Mouse (Mus musculus) heart, postnatal 0 days (tissue): Measurements from ENCODE around the gene Trim66. TPM values are rescaled to one million over a fixed set of nuclear protein-coding genes. Genes with fewer than 3 reads are reported as not detected.

Experiments
- ATAC-seq: fragments of 200-750 bp; cut with Nextera tagmentation; 2 replicates; pipeline ENCODE4 v1.8.0; 2017; ENCODE audit warnings: low read depth, moderate number of reproducible peaks, moderate library complexity; ENCODE audit not compliant: insufficient read depth
- DNase-seq: peaks from one replicate; pipeline ENCODE4 v3.0.0-alpha.2; 2016; ENCODE audit warnings: low spot score
- H3K27ac ChIP-seq: fragments of 300-500 bp; sonication (generic); 2 replicates; pipeline ENCODE4 v1.5.1; 2014; ENCODE audit warnings: low read depth, mild to moderate bottlenecking
- H3K27me3 ChIP-seq: fragments of 300-500 bp; sonication (generic); 2 replicates; pipeline ENCODE4 v1.6.1; 2014; ENCODE audit warnings: low read length, mixed read lengths; ENCODE audit not compliant: control insufficient read depth, insufficient read depth
- H3K36me3 ChIP-seq: fragments of 300-500 bp; sonication (generic); replicated peaks from 2 replicates; pipeline ENCODE4 v1.6.1; 2014; ENCODE audit warnings: low read length, mixed read lengths; ENCODE audit not compliant: control insufficient read depth, insufficient read depth
- H3K4me1 ChIP-seq: fragments of 300-500 bp; sonication (generic); 2 replicates; pipeline ENCODE4 v1.6.1; 2014; ENCODE audit warnings: antibody characterized with exemption; ENCODE audit not compliant: control insufficient read depth, insufficient read depth
- H3K4me2 ChIP-seq: fragments of 300-500 bp; sonication (generic); 2 replicates; pipeline ENCODE4 v1.6.1; 2014; ENCODE audit warnings: low read depth, mild to moderate bottlenecking, low read length, moderate library complexity
- H3K4me3 ChIP-seq: fragments of 300-500 bp; sonication (generic); 2 replicates; pipeline ENCODE4 v1.5.1; 2014; ENCODE audit warnings: low read depth, low read length
- H3K9ac ChIP-seq: fragments of 300-500 bp; sonication (generic); replicated peaks from 2 replicates; pipeline ENCODE4 v1.6.1; 2014; ENCODE audit warnings: low read depth, low read length, mixed read lengths
- H3K9me3 ChIP-seq: fragments of 300-500 bp; sonication (generic); replicated peaks from 2 replicates; pipeline ENCODE4 v1.6.1; 2016; ENCODE audit warnings: low read length; ENCODE audit not compliant: control insufficient read depth
- CTCF ChIP-seq: IDR thresholded peaks from 2 replicates; pipeline ENCODE4 v1.5.1; 2016; ENCODE audit warnings: antibody characterized with exemption, control low read depth, low read depth
- EP300 ChIP-seq: IDR thresholded peaks from 2 replicates; pipeline ENCODE4 v1.6.1; 2016; ENCODE audit warnings: antibody characterized with exemption, low read depth
- WGBS: fragments of 180-500 bp; shearing (Covaris S2); extraction: QIAGEN DNeasy Blood & Tissue Kit; methylation state at CpG from one replicate; pipeline ENCODE4 v1.1.7; 2014; 5-methylcytosine and 5-hydroxymethylcytosine counted together
- polyA plus RNA-seq: library from polyadenylated mRNA; unstranded; fragments of >200 nt; fragmentation: Nextera tagmentation; extraction: Ambion mirVana; gene quantifications from 2 replicates; pipeline ENCODE4 v1.2.1, GENCODE M21; 2015
- total RNA-seq: library from RNA; depleted of rRNA; stranded (reverse); fragments of >200 nt; gene quantifications from 2 replicates; pipeline ENCODE4 v1.2.3, GENCODE M21; 2014; ENCODE audit warnings: low replicate concordance

Gene Trim66
- total and polyA plus RNA-seq, 2 experiments from 2014 or later: not detected

DNA sequence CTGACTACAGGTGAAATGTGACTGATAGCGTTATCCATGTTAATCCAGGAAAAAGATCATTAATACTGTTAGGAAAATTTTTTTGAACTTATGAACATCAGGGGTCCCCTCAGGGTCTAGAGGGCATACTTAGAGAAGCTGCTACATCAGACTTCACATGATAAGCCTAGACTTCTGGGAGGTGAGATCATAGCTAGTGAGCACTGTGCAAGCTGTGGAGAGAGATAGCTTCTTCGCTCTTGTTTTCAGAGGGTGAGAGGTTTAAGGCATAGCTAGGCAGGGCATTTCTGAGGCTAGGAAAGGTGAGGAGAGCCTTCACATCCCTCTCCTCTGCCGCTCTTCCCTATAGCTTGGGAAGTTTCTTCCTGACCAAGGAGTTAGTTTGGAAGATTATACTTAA lies 3.9 kb upstream of the Trim66 start:
- no peak for TF ChIP-seq EP300
- ATAC-seq: no peak

DNA sequence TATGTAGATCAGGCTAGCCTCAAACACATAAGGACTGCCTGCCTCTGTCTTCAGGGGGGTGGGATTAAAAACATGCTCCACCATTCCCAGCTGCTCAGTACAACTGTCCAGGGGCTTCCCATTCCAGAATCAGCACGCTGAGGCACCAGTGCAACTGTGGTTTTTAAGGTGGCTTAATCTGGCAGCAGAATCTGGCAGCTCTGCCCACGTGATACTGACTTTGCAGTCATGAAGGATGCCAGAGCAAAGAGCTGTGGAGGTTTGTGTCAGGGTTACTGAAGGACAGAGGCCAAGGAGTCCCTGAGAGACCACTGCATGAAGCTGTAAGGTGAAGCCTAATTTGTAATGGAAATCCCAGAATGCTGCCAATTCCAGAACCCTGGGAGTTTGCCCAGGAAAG lies 2.9 kb upstream of the Trim66 start:
- ATAC-seq (no peak), DNase-seq (no peak)
- Histone ChIP-seq H3K4me2 (no peak overlapping the region), H3K4me1 (no peaks in the 10 kb centered on the region), H3K9me3 (no peaks in the 10 kb centered on the region), H3K27me3 (no peaks in the 10 kb centered on the region), H3K27ac (no peak overlapping the region), H3K9ac (no peak overlapping the region), H3K36me3 (no peaks in the 10 kb centered on the region), H3K4me3 (no peak overlapping the region)
- 61% methylated on average over 2 of the region's 2 CpGs for WGBS
- TF ChIP-seq CTCF: no peak
- no peak for TF ChIP-seq EP300

More for the DNA sequence above, 3.9 kb upstream of the Trim66 start:
- Histone ChIP-seq H3K9me3 (no peaks in the 10 kb centered on the region), H3K9ac (no peak overlapping the region), H3K27ac (no peak overlapping the region), H3K36me3 (no peaks in the 10 kb centered on the region), H3K27me3 (no peaks in the 10 kb centered on the region), H3K4me3 (no peak overlapping the region), H3K4me1 (no peaks in the 10 kb centered on the region), H3K4me2 (no peak overlapping the region)
- whole genome bisulfite sequencing: 83% methylated on average over 3 of the region's 3 CpGs
- DNase-seq: no peak

DNA sequence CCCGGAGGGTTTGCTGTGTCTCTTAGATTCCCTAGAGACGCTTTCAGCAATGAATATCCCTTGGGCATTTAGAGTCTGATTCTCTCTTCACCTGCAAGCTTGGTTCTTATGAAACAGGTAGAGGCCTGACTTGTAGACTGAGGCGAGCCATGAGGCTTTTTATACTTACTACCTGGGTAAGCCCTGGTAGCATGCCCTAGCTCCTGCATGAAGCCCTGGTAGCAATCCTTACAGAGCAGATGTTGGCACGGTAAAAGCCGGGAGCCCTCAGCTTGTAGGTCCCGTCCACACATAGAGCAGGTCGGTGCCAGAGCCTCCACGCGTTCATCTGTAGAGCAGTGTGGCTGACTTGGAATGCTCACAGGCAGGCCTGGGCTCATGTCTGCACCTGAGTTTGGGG lies 362 bp downstream of the Trim66 start:
- DNase-seq: no peak
- H3K27ac ChIP-seq: no peak overlapping the region
- no peak overlapping the region for H3K4me2 ChIP-seq
- no peaks in the 10 kb centered on the region for H3K36me3 ChIP-seq
- no peaks in the 10 kb centered on the region for H3K4me1 ChIP-seq
- no peaks in the 10 kb centered on the region for H3K27me3 ChIP-seq
- 38% methylated on average over 9 of the region's 9 CpGs for WGBS
- no peak for TF ChIP-seq CTCF
- no peak for ATAC-seq
- H3K4me3 ChIP-seq: no peak overlapping the region
- H3K9me3 ChIP-seq: no peaks in the 10 kb centered on the region
- H3K9ac ChIP-seq: no peak overlapping the region

DNA sequence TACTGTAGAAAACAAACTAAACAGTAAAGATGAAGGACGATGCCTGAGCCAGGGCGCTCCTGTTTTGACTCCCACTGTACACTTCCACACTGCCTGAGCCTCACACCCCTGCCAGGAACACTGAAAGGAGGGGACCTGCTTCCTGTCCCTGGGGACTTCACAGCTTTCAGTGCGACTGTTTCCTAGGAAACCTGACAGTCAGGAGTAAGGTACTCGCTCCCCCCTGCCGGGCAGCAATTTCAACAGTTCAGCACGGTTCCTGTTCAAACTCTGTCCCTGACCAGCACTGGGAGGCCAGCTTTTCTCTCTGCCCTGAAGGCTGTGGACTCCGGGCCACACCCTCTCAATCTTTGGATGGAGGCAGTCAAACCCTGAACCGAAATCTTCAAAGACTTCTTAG lies 815 bp downstream of the Trim66 start:
- Histone ChIP-seq H3K9me3 (no peaks in the 10 kb centered on the region), H3K4me3 (no peak overlapping the region), H3K36me3 (no peaks in the 10 kb centered on the region), H3K9ac (no peak overlapping the region), H3K4me1 (no peaks in the 10 kb centered on the region), H3K27ac (no peak overlapping the region), H3K4me2 (no peak overlapping the region), H3K27me3 (no peaks in the 10 kb centered on the region)
- DNase-seq (no peak), ATAC-seq (no peak)
- 16% methylated on average over 8 of the region's 8 CpGs for WGBS
- TF ChIP-seq CTCF: no peak
- no peak for TF ChIP-seq EP300

DNA sequence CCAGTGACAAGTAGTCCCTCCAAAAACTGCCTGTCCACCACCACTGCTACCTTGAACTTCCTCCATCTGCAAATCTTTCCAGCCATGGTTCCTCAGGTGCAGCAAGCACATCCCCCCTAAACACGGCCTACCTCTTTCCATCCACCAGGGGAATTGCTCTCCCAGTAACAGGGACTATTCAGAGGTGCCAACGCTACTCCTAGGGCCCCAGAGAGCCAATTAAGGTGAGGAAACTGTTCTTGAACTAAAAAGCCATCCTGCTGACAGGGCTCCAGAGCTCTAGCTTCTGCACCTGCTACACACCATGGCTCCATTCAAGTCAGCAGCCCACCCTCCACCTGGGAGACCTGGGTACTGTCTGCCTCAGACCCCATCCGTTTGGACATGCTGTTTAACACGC lies 10.4 kb downstream of the Trim66 start:
- Histone ChIP-seq H3K27ac (no peak overlapping the region), H3K9me3 (no peaks in the 10 kb centered on the region), H3K36me3 (no peaks in the 10 kb centered on the region), H3K4me3 (no peak overlapping the region), H3K4me2 (no peak overlapping the region), H3K9ac (no peak overlapping the region), H3K4me1 (no peaks in the 10 kb centered on the region), H3K27me3 (0 out of 2 replicates have a peak, but pooled peaks cover 4% of the 10 kb centered on the region)
- no peak for DNase-seq
- no peak for ATAC-seq
- WGBS: 59% methylated on average over 4 of the region's 4 CpGs
- TF ChIP-seq EP300 (no peak), CTCF (no peak)

DNA sequence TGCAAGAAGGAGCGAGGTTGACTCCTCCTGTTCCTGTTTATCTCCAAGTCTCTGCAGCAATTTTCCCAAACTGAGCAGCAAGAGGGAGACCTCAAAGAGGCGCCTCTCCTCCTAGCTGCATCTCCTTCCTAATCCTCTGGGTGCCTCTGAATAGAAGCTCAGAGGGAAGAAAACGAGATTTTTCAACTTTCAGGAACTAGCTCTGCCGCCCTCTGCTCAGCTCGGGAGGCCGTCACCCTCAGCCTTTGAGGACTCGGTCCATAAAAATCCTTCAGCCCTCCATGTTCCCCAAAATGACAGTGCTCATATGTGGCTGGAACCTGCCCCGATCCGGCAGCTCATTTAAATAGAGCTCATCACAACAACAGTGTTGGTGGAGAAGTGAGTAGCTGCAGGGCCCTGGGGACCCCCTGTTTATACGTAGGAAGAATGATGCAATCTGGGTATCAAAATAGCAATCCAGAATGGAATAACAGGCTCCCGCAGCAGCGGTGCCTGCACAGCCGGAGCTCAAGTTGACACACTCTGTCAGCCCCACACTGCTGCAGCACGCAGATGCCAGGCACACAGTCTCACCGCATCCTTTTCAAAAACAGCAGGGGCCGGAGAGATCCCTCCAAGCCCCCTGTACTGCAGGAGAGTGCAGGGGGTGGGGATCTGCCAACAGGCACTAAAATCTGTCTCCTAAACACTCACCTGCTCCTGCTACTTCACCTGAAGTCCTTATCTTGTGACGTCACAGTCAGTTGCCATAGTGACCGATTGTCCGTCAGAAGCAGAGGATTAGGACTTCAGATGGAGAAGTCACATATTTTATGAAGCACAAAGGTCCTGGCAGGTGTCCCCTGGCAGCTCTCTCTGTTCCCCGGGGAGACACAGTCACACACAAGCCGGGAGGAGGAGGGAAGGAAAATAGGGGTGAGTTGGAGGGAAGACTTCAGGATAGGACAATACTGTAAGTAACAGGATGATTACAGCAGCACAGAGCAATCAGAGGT lies 14.3 kb downstream of the Trim66 start:
- no peak for DNase-seq
- Histone ChIP-seq H3K4me1 (no peaks in the 10 kb centered on the region), H3K36me3 (no peaks in the 10 kb centered on the region), H3K27me3 (0 out of 2 replicates have a peak, but pooled peaks cover 4% of the 10 kb centered on the region), H3K4me2 (peak overlapping the region; percentile 14; the same call in 1 of the 2 replicates), H3K9ac (no peak overlapping the region), H3K9me3 (no peaks in the 10 kb centered on the region), H3K4me3 (no peak overlapping the region), H3K27ac (no peak overlapping the region)
- no peak for ATAC-seq
- WGBS: 19% methylated on average over 21 of the region's 21 CpGs
- no peak for TF ChIP-seq CTCF
- no peak for TF ChIP-seq EP300
